Mouse (Mus musculus) liver, postnatal 0 days (tissue): ENCODE results near the gene Stradb. TPM values are rescaled to one million over a fixed set of nuclear protein-coding genes. Genes with fewer than 3 reads are reported as not detected.

Experiments used
- ATAC-seq: fragments of 200-750 bp; cut with Nextera tagmentation; 2 replicates; pipeline ENCODE4 v1.8.0; 2017; ENCODE audit warnings: mild to moderate bottlenecking, moderate library complexity
- DNase-seq: peaks from one replicate; pipeline ENCODE4 v3.0.0-alpha.2; 2016
- H3K27ac ChIP-seq: fragments of 300-500 bp; sonication (generic); 2 replicates; pipeline ENCODE4 v1.5.1; 2014; ENCODE audit warnings: antibody characterized with exemption, moderate library complexity, mild to moderate bottlenecking, low read depth
- H3K27me3 ChIP-seq: fragments of 300-500 bp; sonication (generic); 2 replicates; pipeline ENCODE4 v1.6.1; 2014; ENCODE audit warnings: low read length, control low read depth, mixed read lengths; ENCODE audit not compliant: insufficient read depth
- H3K36me3 ChIP-seq: fragments of 300-500 bp; sonication (generic); replicated peaks from 2 replicates; pipeline ENCODE4 v1.6.1; 2014; ENCODE audit warnings: mild to moderate bottlenecking, control low read depth, low read length, moderate library complexity, mixed read lengths; ENCODE audit not compliant: insufficient read depth
- H3K4me1 ChIP-seq: fragments of 300-500 bp; sonication (generic); 2 replicates; pipeline ENCODE4 v1.6.1; 2014; ENCODE audit warnings: antibody characterized with exemption, mild to moderate bottlenecking, control low read depth; ENCODE audit not compliant: insufficient read depth
- H3K4me2 ChIP-seq: fragments of 300-500 bp; sonication (generic); 2 replicates; pipeline ENCODE4 v1.6.1; 2014; ENCODE audit warnings: low read depth, mild to moderate bottlenecking, low read length, moderate library complexity, mixed read lengths
- H3K4me3 ChIP-seq: fragments of 300-500 bp; sonication (generic); 2 replicates; pipeline ENCODE4 v1.5.1; 2014; ENCODE audit warnings: low read depth, low read length
- H3K9ac ChIP-seq: fragments of 300-500 bp; sonication (generic); replicated peaks from 2 replicates; pipeline ENCODE4 v1.6.1; 2014; ENCODE audit warnings: mild to moderate bottlenecking, moderate library complexity
- H3K9me3 ChIP-seq: fragments of 300-500 bp; sonication (generic); 2 replicates; pipeline ENCODE4 v1.6.1; 2016; ENCODE audit warnings: mild to moderate bottlenecking, control low read depth, low read length, mixed read lengths
- CTCF ChIP-seq: sonication (generic); IDR thresholded peaks from 2 replicates; pipeline ENCODE4 v1.5.1; 2016; ENCODE audit warnings: antibody characterized with exemption, low read depth
- EP300 ChIP-seq: IDR thresholded peaks from 2 replicates; pipeline ENCODE4 v1.6.1; 2016; ENCODE audit warnings: antibody characterized with exemption, low read depth, mild to moderate bottlenecking
- WGBS: fragments of 180-500 bp; shearing (Covaris S2); extraction: QIAGEN DNeasy Blood & Tissue Kit; methylation state at CpG from one replicate; pipeline ENCODE4 v1.1.7; 2014; ENCODE audit not compliant: insufficient replicate concordance; 5-methylcytosine and 5-hydroxymethylcytosine counted together
- polyA plus RNA-seq: library from polyadenylated mRNA; unstranded; fragments of >200 nt; fragmentation: Nextera tagmentation; extraction: Ambion mirVana; gene quantifications from 2 replicates; pipeline ENCODE4 v1.2.1, GENCODE M21; 2015

Gene Stradb
- polyA plus RNA-seq = 29.1 and 30.5 TPM in 2 replicates

- Histone ChIP-seq H3K36me3 (peaks cover 8% of the 10 kb centered on the region), H3K27me3 (no peaks in the 10 kb centered on the region), H3K9ac (peak within 1 kb of the TSS; percentile 98), H3K27ac (peak within 1 kb of the TSS; percentile 98), H3K4me3 (peak within 1 kb of the TSS; percentile 89), H3K4me1 (peaks cover 21% of the 10 kb centered on the region), H3K9me3 (no peaks in the 10 kb centered on the region), H3K4me2 (peak within 1 kb of the TSS; percentile 86)
- DNase-seq = peak; percentile 95
- ATAC-seq = peak; percentile 92
- no peak for TF ChIP-seq EP300
- no peak for TF ChIP-seq CTCF
- WGBS = under 1% methylated on average over 67 of the region's 69 CpGs
These were observed at the start of gene Stradb, which contains the start of gene Trak2 for GRCm38 (mm10) chr1:58973366-58974221. TSS of gene Stradb (plus strand) at chr1:58973522. TSS of gene Trak2 (minus strand) at chr1:58973430.

- H3K4me1 ChIP-seq = no peaks in the 10 kb centered on the region
- 96% methylated on average over 5 of the region's 5 CpGs for WGBS
- TF ChIP-seq CTCF (no peak), EP300 (no peak)
- H3K27me3 ChIP-seq = no peaks in the 10 kb centered on the region
- peaks cover 41% of the 10 kb centered on the region for H3K36me3 ChIP-seq
- ATAC-seq = no peak
- H3K9ac ChIP-seq = no peak overlapping the region
- no peak for DNase-seq
- H3K27ac ChIP-seq = no peak overlapping the region
- H3K4me2 ChIP-seq = no peak overlapping the region
- peaks cover 2% of the 10 kb centered on the region for H3K9me3 ChIP-seq
- H3K4me3 ChIP-seq = no peak overlapping the region
These were observed 46.7 kb upstream of the Stradb start for GRCm38 (mm10) chr1:58926664-58927063.

GRCm38 (mm10) chr1:58936746-58937605 is 36.3 kb upstream of the Stradb start:
- WGBS = 90% methylated on average over 10 of the region's 10 CpGs
- Histone ChIP-seq H3K9me3 (no peaks in the 10 kb centered on the region), H3K4me3 (no peak overlapping the region), H3K9ac (no peak overlapping the region), H3K4me1 (no peaks in the 10 kb centered on the region; the same call in 1 of the 2 replicates), H3K4me2 (no peak overlapping the region), H3K36me3 (peaks cover 22% of the 10 kb centered on the region), H3K27me3 (no peaks in the 10 kb centered on the region), H3K27ac (no peak overlapping the region)
- DNase-seq = no peak
- no peak for TF ChIP-seq CTCF
- no peak for TF ChIP-seq EP300
- no peak for ATAC-seq

GRCm38 (mm10) chr1:58937606-58938099 is 35.7 kb upstream of the Stradb start:
- Histone ChIP-seq H3K27me3 (no peaks in the 10 kb centered on the region), H3K9ac (no peak overlapping the region), H3K9me3 (no peaks in the 10 kb centered on the region), H3K27ac (no peak overlapping the region), H3K4me2 (no peak overlapping the region), H3K4me1 (no peaks in the 10 kb centered on the region; the same call in 1 of the 2 replicates), H3K36me3 (peaks cover 22% of the 10 kb centered on the region), H3K4me3 (no peak overlapping the region)
- ATAC-seq (no peak), DNase-seq (no peak)
- no peak for TF ChIP-seq CTCF
- no peak for TF ChIP-seq EP300
- 93% methylated on average over 9 of the region's 9 CpGs for WGBS

- H3K4me2 ChIP-seq = no peak overlapping the region
- ATAC-seq (no peak), DNase-seq (no peak)
- H3K4me1 ChIP-seq = 0 out of 2 replicates have a peak, but pooled peaks cover 3% of the 10 kb centered on the region
- H3K4me3 ChIP-seq = no peak overlapping the region
- TF ChIP-seq CTCF (no peak), EP300 (no peak)
- H3K27me3 ChIP-seq = no peaks in the 10 kb centered on the region
- H3K9me3 ChIP-seq = no peaks in the 10 kb centered on the region
- peaks cover 25% of the 10 kb centered on the region for H3K36me3 ChIP-seq
- 87% methylated on average over 2 of the region's 2 CpGs for WGBS
- H3K9ac ChIP-seq = no peak overlapping the region
- H3K27ac ChIP-seq = no peak overlapping the region
These were observed 27.8 kb upstream of the Stradb start for GRCm38 (mm10) chr1:58945523-58945922.
